Comparison of ENCODE assay signal across 9 mouse cellular contexts in the genomic region with DNA sequence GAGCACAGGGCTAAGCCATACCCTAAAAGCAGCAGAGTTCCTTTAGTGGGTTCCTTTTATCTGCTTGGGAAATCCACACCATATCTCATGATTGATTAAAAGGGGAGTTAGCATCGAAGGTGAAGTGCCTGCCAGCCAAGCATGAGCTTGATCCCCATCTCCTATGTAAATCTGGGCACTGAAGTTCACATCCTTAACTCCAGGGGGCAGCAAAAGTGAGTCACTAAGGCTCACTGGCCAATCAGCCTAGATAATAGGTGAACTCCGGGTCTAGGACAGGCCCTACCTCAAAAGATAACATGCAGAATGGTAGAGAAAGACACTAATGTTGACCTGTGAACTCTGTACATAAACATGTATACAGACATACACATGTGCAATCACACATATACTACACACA. TPM values are rescaled to one million over a fixed set of nuclear protein-coding genes. Genes with fewer than 3 reads are reported as not detected.
DNase-seq lines count a peak whose midpoint lies in the region; ATAC-seq and TF ChIP-seq lines count a peak whose summit lies in the region.
"Had no signal": no experiment of that assay in that cellular context is flagged by ENCODE, and none has a peak within 500 bp of the region (broad histone marks: within the 10 kb centered on the region; RNA-seq: fewer than 3 reads in every experiment).

No protein-coding gene starts in this region.

- no peaks in the 10 kb centered on the region for H3K27me3 ChIP-seq in midbrain, embryonic 11.5 days (ENCODE audit: control insufficient read depth, insufficient read depth, low read length)
- H3K27me3 ChIP-seq in midbrain, embryonic 16.5 days (ENCODE audit: control insufficient read depth, insufficient read depth, low read depth, low read length) = no peaks in the 10 kb centered on the region
- no peaks in the 10 kb centered on the region for H3K27me3 ChIP-seq in embryonic facial prominence, embryonic 11.5 days (ENCODE audit: control insufficient read depth, insufficient read depth, low read length)
- H3K27me3 ChIP-seq in stomach, postnatal 0 days (ENCODE audit: control insufficient read depth, insufficient read depth, low read length) = no peaks in the 10 kb centered on the region
- no peaks in the 10 kb centered on the region for H3K27me3 ChIP-seq in intestine, embryonic 15.5 days (replicated peaks)
- H3K27me3 ChIP-seq: limb, embryonic 13.5 days had no signal

- no peak overlapping the region for H3K4me2 ChIP-seq in midbrain, embryonic 11.5 days
- no peak overlapping the region for H3K4me2 ChIP-seq in midbrain, embryonic 16.5 days (ENCODE audit: low read length)
- H3K4me2 ChIP-seq in embryonic facial prominence, embryonic 11.5 days (ENCODE audit: low read depth, low read length) = no peak overlapping the region
- no peak overlapping the region for H3K4me2 ChIP-seq in stomach, postnatal 0 days (replicated peaks; ENCODE audit: low read depth)
- no peak overlapping the region for H3K4me2 ChIP-seq in intestine, embryonic 15.5 days (replicated peaks)
- H3K4me2 ChIP-seq: limb, embryonic 13.5 days had no signal

- no peak for ATAC-seq in midbrain, embryonic 11.5 days (ENCODE audit: low FRiP score)
- ATAC-seq in midbrain, embryonic 16.5 days = no peak
- no peak for ATAC-seq in embryonic facial prominence, embryonic 11.5 days (replicated peaks; ENCODE audit: insufficient number of reproducible peaks, low FRiP score, low TSS enrichment, low read depth)
- no peak for ATAC-seq in stomach, postnatal 0 days (ENCODE audit: low FRiP score, low TSS enrichment)
- ATAC-seq in intestine, embryonic 15.5 days = no peak

- DNase-seq in cerebellum, postnatal 10 days = peak; percentile 35 to 53
- no peak for DNase-seq in cerebellum, adult 18-20 months
- DNase-seq in midbrain, embryonic 11.5 days (ENCODE audit: low spot score, missing footprints) = peak; percentile 86
- peak; percentile 53 for DNase-seq in embryonic facial prominence, embryonic 11.5 days (ENCODE audit: low spot score)
- no peak for DNase-seq in stomach, postnatal 0 days (ENCODE audit: low spot score)
- DNase-seq in spleen, postnatal 10 days (ENCODE audit: low spot score in 2 of 2) = no peak

- H3K27ac ChIP-seq in midbrain, embryonic 11.5 days (ENCODE audit: low read depth, low read length) = no peak overlapping the region
- no peak overlapping the region for H3K27ac ChIP-seq in midbrain, embryonic 16.5 days (ENCODE audit: low read length)
- H3K27ac ChIP-seq in embryonic facial prominence, embryonic 11.5 days (replicated peaks; ENCODE audit: low read depth, low read length) = no peak overlapping the region
- H3K27ac ChIP-seq in stomach, postnatal 0 days (replicated peaks) = no peak overlapping the region
- H3K27ac ChIP-seq in intestine, embryonic 15.5 days = no peak overlapping the region
- H3K27ac ChIP-seq: limb, embryonic 13.5 days had no signal

- H3K9ac ChIP-seq in midbrain, embryonic 11.5 days (ENCODE audit: low read length) = no peak overlapping the region
- H3K9ac ChIP-seq in midbrain, embryonic 16.5 days (ENCODE audit: low read depth, low read length) = no peak overlapping the region
- no peak overlapping the region for H3K9ac ChIP-seq in embryonic facial prominence, embryonic 11.5 days (replicated peaks; ENCODE audit: low read length)
- no peak overlapping the region for H3K9ac ChIP-seq in stomach, postnatal 0 days (ENCODE audit: low read length)
- no peak overlapping the region for H3K9ac ChIP-seq in intestine, embryonic 15.5 days
- H3K9ac ChIP-seq: limb, embryonic 13.5 days had no signal

- no peaks in the 10 kb centered on the region for H3K36me3 ChIP-seq in midbrain, embryonic 11.5 days (ENCODE audit: control insufficient read depth, insufficient read depth, low read length)
- no peaks in the 10 kb centered on the region for H3K36me3 ChIP-seq in midbrain, embryonic 16.5 days (ENCODE audit: control insufficient read depth, insufficient read depth, low read length)
- no peaks in the 10 kb centered on the region for H3K36me3 ChIP-seq in embryonic facial prominence, embryonic 11.5 days (replicated peaks; ENCODE audit: control insufficient read depth, insufficient read depth, low read depth, low read length)
- H3K36me3 ChIP-seq in stomach, postnatal 0 days (ENCODE audit: control insufficient read depth, insufficient read depth, low read length) = no peaks in the 10 kb centered on the region
- H3K36me3 ChIP-seq in intestine, embryonic 15.5 days = no peaks in the 10 kb centered on the region
- H3K36me3 ChIP-seq: limb, embryonic 13.5 days had no signal

- 56% methylated on average over 2 of the region's 2 CpGs for WGBS in midbrain, embryonic 11.5 days
- 72% methylated on average over 2 of the region's 2 CpGs for whole genome bisulfite sequencing in midbrain, embryonic 16.5 days
- 58% methylated on average over 2 of the region's 2 CpGs for WGBS in embryonic facial prominence, embryonic 11.5 days
- WGBS in stomach, postnatal 0 days = 47% methylated on average over 2 of the region's 2 CpGs
- 46% methylated on average over 2 of the region's 2 CpGs for WGBS in intestine, embryonic 15.5 days

- peak; percentile 63 for TF ChIP-seq CTCF in stomach, postnatal 0 days (IDR thresholded peaks at IDR 0.05; ENCODE audit: low read depth)

- no peak overlapping the region for H3K4me3 ChIP-seq in midbrain, embryonic 11.5 days (ENCODE audit: low read depth, low read length)
- H3K4me3 ChIP-seq in midbrain, embryonic 16.5 days (ENCODE audit: low read depth, low read length) = no peak overlapping the region
- no peak overlapping the region for H3K4me3 ChIP-seq in embryonic facial prominence, embryonic 11.5 days (ENCODE audit: low read depth, low read length)
- H3K4me3 ChIP-seq in stomach, postnatal 0 days (ENCODE audit: low read depth, low read length) = no peak overlapping the region
- H3K4me3 ChIP-seq in intestine, embryonic 15.5 days (replicated peaks) = no peak overlapping the region
- H3K4me3 ChIP-seq: limb, embryonic 13.5 days had no signal

- no peak for TF ChIP-seq EP300 in stomach, postnatal 0 days (optimal IDR thresholded peaks at IDR 0.05)

- H3K4me1 ChIP-seq in midbrain, embryonic 11.5 days (ENCODE audit: control insufficient read depth, insufficient read depth, low read length) = no peaks in the 10 kb centered on the region
- H3K4me1 ChIP-seq in midbrain, embryonic 16.5 days (ENCODE audit: control insufficient read depth, insufficient read depth, low read length) = no peaks in the 10 kb centered on the region
- no peaks in the 10 kb centered on the region for H3K4me1 ChIP-seq in embryonic facial prominence, embryonic 11.5 days (ENCODE audit: control insufficient read depth, insufficient read depth, low read length)
- no peaks in the 10 kb centered on the region for H3K4me1 ChIP-seq in stomach, postnatal 0 days (replicated peaks; ENCODE audit: control insufficient read depth, insufficient read depth)
- no peaks in the 10 kb centered on the region for H3K4me1 ChIP-seq in intestine, embryonic 15.5 days (replicated peaks)
- H3K4me1 ChIP-seq: limb, embryonic 13.5 days had no signal

- H3K9me3 ChIP-seq in midbrain, embryonic 11.5 days (ENCODE audit: control insufficient read depth, low read length) = no peaks in the 10 kb centered on the region
- no peaks in the 10 kb centered on the region for H3K9me3 ChIP-seq in midbrain, embryonic 16.5 days (replicated peaks; ENCODE audit: control insufficient read depth, low read length, poor library complexity, severe bottlenecking)
- H3K9me3 ChIP-seq in embryonic facial prominence, embryonic 11.5 days (replicated peaks; ENCODE audit: control insufficient read depth, low read length) = no peaks in the 10 kb centered on the region
- H3K9me3 ChIP-seq in stomach, postnatal 0 days (ENCODE audit: control insufficient read depth, low read length) = no peaks in the 10 kb centered on the region
- no peaks in the 10 kb centered on the region for H3K9me3 ChIP-seq in intestine, embryonic 15.5 days
- H3K9me3 ChIP-seq: limb, embryonic 13.5 days had no signal

RNA-seq across cellular contexts. Expression of gene Gatb, which starts 30.3 kb away (rescaled TPM):
- 22.2 and 23.2 TPM in 2 replicates for polyA plus RNA-seq in midbrain, embryonic 11.5 days (2014; fragmentation: Nextera tagmentation; extraction: Ambion mirVana)
- polyA plus RNA-seq in midbrain, embryonic 16.5 days (2015; fragmentation: Nextera tagmentation; extraction: Ambion mirVana) = 23.1 and 23.2 TPM in 2 replicates
- 27.5 and 28.0 TPM in 2 replicates for polyA plus RNA-seq in embryonic facial prominence, embryonic 11.5 days (2014; fragmentation: Nextera tagmentation; extraction: Ambion mirVana)
- polyA plus RNA-seq in stomach, postnatal 0 days (2015; fragmentation: Nextera tagmentation; extraction: Ambion mirVana) = 14.3 and 14.5 TPM in 2 replicates
- 32.1 and 34.4 TPM in 2 replicates for polyA plus RNA-seq in intestine, embryonic 15.5 days (2015; fragmentation: Nextera tagmentation; extraction: Ambion mirVana)

Comparison
In these comparisons a context has a peak if more than half of its experiments do, and no peak if none do; other contexts are left out.
1. DNase-seq: peak in cerebellum, postnatal 10 days (2 of 2), midbrain, embryonic 11.5 days (single experiment) and embryonic facial prominence, embryonic 11.5 days (single experiment); none in cerebellum, adult 18-20 months (0 of 2), stomach, postnatal 0 days (single experiment) and spleen, postnatal 10 days (0 of 2).